Mouse (Mus musculus): ENCODE results near the gene Ncam2.

DNA sequence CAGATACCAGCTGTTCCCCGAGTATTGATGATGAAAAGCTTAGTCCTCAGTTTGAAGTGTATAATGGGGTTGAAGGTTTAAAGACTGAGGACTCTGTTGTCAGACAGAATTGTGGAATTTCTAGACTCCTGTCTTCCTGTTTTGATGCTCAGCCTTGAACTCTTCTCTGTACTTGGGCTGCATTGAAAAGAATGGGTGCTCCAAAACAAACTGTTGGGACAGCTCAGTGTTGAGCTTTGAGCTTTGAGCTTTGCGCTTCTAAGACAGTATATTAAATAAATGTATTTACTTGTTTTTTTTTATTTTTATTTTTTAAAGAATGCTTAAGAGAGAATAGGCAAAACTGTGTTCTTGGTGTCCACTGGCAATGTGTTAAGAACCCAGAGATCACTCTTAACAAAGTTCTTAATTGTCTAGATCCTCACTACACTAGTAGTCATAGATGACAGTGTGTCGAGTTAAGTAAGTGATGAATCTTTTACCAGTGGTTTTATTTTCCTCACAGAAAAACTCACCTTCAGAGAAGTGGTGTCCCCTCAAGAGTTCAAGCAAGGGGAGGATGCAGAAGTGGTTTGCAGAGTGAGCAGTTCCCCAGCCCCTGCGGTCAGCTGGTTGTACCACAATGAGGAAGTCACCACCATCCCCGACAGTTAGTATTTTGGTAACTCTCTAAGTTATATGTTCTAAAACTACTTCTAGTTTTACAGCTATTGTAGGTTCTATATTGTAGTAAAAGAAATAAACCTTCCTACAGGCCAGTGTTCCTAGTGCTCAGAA is 236.8 kb downstream of the Ncam2 start:
- no peak for TF ChIP-seq CTCF (IDR thresholded peaks at IDR 0.05; ENCODE audit: control insufficient read depth, insufficient read depth, insufficient replicate concordance, low read depth, low read length)
- TF ChIP-seq POLR2A (IDR thresholded peaks at IDR 0.05; ENCODE audit: control insufficient read depth, low read depth, low read length): no peak

Data from testis, adult 2 months (tissue).